Mouse (Mus musculus): Measurements from ENCODE around the gene Gm42517. TPM values are rescaled to one million over a fixed set of nuclear protein-coding genes. Genes with fewer than 3 reads are reported as not detected.

The Gm42517 gene
- polyA plus RNA-seq, 2 experiments: 0.45 to 0.52 TPM

GRCm38 (mm10) chr5:108388201-108388600, 20.5 kb upstream of the Gm42517 start, which contains the start of gene Pde6b:
Gene Pde6b (plus strand): TSS chr5:108388391.
- Histone ChIP-seq H3K9me3 (ENCODE audit: control insufficient read depth, low read length) (no peaks in the 10 kb centered on the region), H3K4me3 (replicated peaks; ENCODE audit: low read length) (no peak within 1 kb of the TSS), H3K4me2 (replicated peaks; ENCODE audit: low read depth, low read length, severe bottlenecking) (no peak within 1 kb of the TSS), H3K4me1 (ENCODE audit: control insufficient read depth, insufficient read depth, low read length) (no peaks in the 10 kb centered on the region), H3K27ac (replicated peaks; ENCODE audit: low read depth, low read length) (no peak within 1 kb of the TSS), H3K27me3 (ENCODE audit: control insufficient read depth, insufficient read depth, low read length) (no peaks in the 10 kb centered on the region), H3K36me3 (ENCODE audit: control insufficient read depth, insufficient read depth, low read length) (no peaks in the 10 kb centered on the region), H3K9ac (ENCODE audit: low read depth, low read length, severe bottlenecking) (no peak within 1 kb of the TSS)
- no peak for TF ChIP-seq POLR2A (IDR thresholded peaks at IDR 0.05; ENCODE audit: borderline replicate concordance, extremely low read depth, insufficient read depth, insufficient read length)
- DNase-seq (ENCODE audit: low spot score) (no peak), ATAC-seq (ENCODE audit: low FRiP score, low read depth) (no peak)
- 77% methylated on average over 7 of the region's 7 CpGs for WGBS

- no peak overlapping the region for H3K27ac ChIP-seq (replicated peaks; ENCODE audit: low read depth, low read length)
- H3K4me3 ChIP-seq (replicated peaks; ENCODE audit: low read length): no peak overlapping the region
- H3K36me3 ChIP-seq (ENCODE audit: control insufficient read depth, insufficient read depth, low read length): no peaks in the 10 kb centered on the region
- no peaks in the 10 kb centered on the region for H3K4me1 ChIP-seq (ENCODE audit: control insufficient read depth, insufficient read depth, low read length)
- H3K9ac ChIP-seq (ENCODE audit: low read depth, low read length, severe bottlenecking): no peak overlapping the region
- no peak overlapping the region for H3K4me2 ChIP-seq (replicated peaks; ENCODE audit: low read depth, low read length, severe bottlenecking)
- DNase-seq (ENCODE audit: low spot score) (no peak), ATAC-seq (ENCODE audit: low FRiP score, low read depth) (no peak)
- WGBS: 69% methylated on average over 4 of the region's 4 CpGs
- no peak for TF ChIP-seq POLR2A (IDR thresholded peaks at IDR 0.05; ENCODE audit: borderline replicate concordance, extremely low read depth, insufficient read depth, insufficient read length)
- no peaks in the 10 kb centered on the region for H3K9me3 ChIP-seq (ENCODE audit: control insufficient read depth, low read length)
- H3K27me3 ChIP-seq (ENCODE audit: control insufficient read depth, insufficient read depth, low read length): no peaks in the 10 kb centered on the region
Measured at GRCm38 (mm10) chr5:108386449-108386848, 18.7 kb upstream of the Gm42517 start.

- no peak overlapping the region for H3K27ac ChIP-seq (replicated peaks; ENCODE audit: low read depth, low read length)
- ATAC-seq (ENCODE audit: low FRiP score, low read depth) (no peak), DNase-seq (ENCODE audit: low spot score) (no peak)
Measured at GRCm38 (mm10) chr5:108385632-108386031, 17.9 kb upstream of the Gm42517 start.

GRCm38 (mm10) chr5:108378346-108378745, 10.6 kb upstream of the Gm42517 start:
- no peaks in the 10 kb centered on the region for H3K9me3 ChIP-seq (ENCODE audit: control insufficient read depth, low read length)
- H3K4me3 ChIP-seq (replicated peaks; ENCODE audit: low read length): no peak overlapping the region
- no peaks in the 10 kb centered on the region for H3K4me1 ChIP-seq (ENCODE audit: control insufficient read depth, insufficient read depth, low read length)
- H3K4me2 ChIP-seq (replicated peaks; ENCODE audit: low read depth, low read length, severe bottlenecking): no peak overlapping the region
- 82% methylated on average over 4 of the region's 4 CpGs for WGBS
- no peak overlapping the region for H3K27ac ChIP-seq (replicated peaks; ENCODE audit: low read depth, low read length)
- DNase-seq (ENCODE audit: low spot score) (no peak), ATAC-seq (ENCODE audit: low FRiP score, low read depth) (no peak)
- no peaks in the 10 kb centered on the region for H3K27me3 ChIP-seq (ENCODE audit: control insufficient read depth, insufficient read depth, low read length)
- no peak for TF ChIP-seq POLR2A (IDR thresholded peaks at IDR 0.05; ENCODE audit: borderline replicate concordance, extremely low read depth, insufficient read depth, insufficient read length)
- no peak overlapping the region for H3K9ac ChIP-seq (ENCODE audit: low read depth, low read length, severe bottlenecking)
- H3K36me3 ChIP-seq (ENCODE audit: control insufficient read depth, insufficient read depth, low read length): no peaks in the 10 kb centered on the region

More at GRCm38 (mm10) chr5:108385632-108386031, 17.9 kb upstream of the Gm42517 start:
- no peaks in the 10 kb centered on the region for H3K27me3 ChIP-seq (ENCODE audit: control insufficient read depth, insufficient read depth, low read length)
- no peak overlapping the region for H3K4me2 ChIP-seq (replicated peaks; ENCODE audit: low read depth, low read length, severe bottlenecking)
- WGBS: 79% methylated on average over 2 of the region's 2 CpGs
- H3K36me3 ChIP-seq (ENCODE audit: control insufficient read depth, insufficient read depth, low read length): no peaks in the 10 kb centered on the region
- no peak for TF ChIP-seq POLR2A (IDR thresholded peaks at IDR 0.05; ENCODE audit: borderline replicate concordance, extremely low read depth, insufficient read depth, insufficient read length)
- H3K4me1 ChIP-seq (ENCODE audit: control insufficient read depth, insufficient read depth, low read length): no peaks in the 10 kb centered on the region
- no peaks in the 10 kb centered on the region for H3K9me3 ChIP-seq (ENCODE audit: control insufficient read depth, low read length)
- H3K9ac ChIP-seq (ENCODE audit: low read depth, low read length, severe bottlenecking): no peak overlapping the region
- no peak overlapping the region for H3K4me3 ChIP-seq (replicated peaks; ENCODE audit: low read length)

- 52% methylated on average over 1 of the region's 1 CpGs for WGBS
- no peak overlapping the region for H3K4me3 ChIP-seq (replicated peaks; ENCODE audit: low read length)
- TF ChIP-seq POLR2A (IDR thresholded peaks at IDR 0.05; ENCODE audit: borderline replicate concordance, extremely low read depth, insufficient read depth, insufficient read length): no peak
Measured at GRCm38 (mm10) chr5:108376059-108376458, 8.3 kb upstream of the Gm42517 start.

GRCm38 (mm10) chr5:108374079-108374478, 6.4 kb upstream of the Gm42517 start:
- TF ChIP-seq POLR2A (IDR thresholded peaks at IDR 0.05; ENCODE audit: borderline replicate concordance, extremely low read depth, insufficient read depth, insufficient read length): no peak
- no peaks in the 10 kb centered on the region for H3K9me3 ChIP-seq (ENCODE audit: control insufficient read depth, low read length)
- H3K4me2 ChIP-seq (replicated peaks; ENCODE audit: low read depth, low read length, severe bottlenecking): no peak overlapping the region
- H3K9ac ChIP-seq (ENCODE audit: low read depth, low read length, severe bottlenecking): no peak overlapping the region
- 67% methylated on average over 5 of the region's 5 CpGs for WGBS
- peaks cover 37% of the 10 kb centered on the region for H3K27me3 ChIP-seq (ENCODE audit: control insufficient read depth, insufficient read depth, low read length)
- peaks cover 5% of the 10 kb centered on the region for H3K4me1 ChIP-seq (ENCODE audit: control insufficient read depth, insufficient read depth, low read length)
- no peak overlapping the region for H3K4me3 ChIP-seq (replicated peaks; ENCODE audit: low read length)
- no peak overlapping the region for H3K27ac ChIP-seq (replicated peaks; ENCODE audit: low read depth, low read length)
- ATAC-seq (ENCODE audit: low FRiP score, low read depth) (no peak), DNase-seq (ENCODE audit: low spot score) (no peak)
- H3K36me3 ChIP-seq (ENCODE audit: control insufficient read depth, insufficient read depth, low read length): no peaks in the 10 kb centered on the region

More at GRCm38 (mm10) chr5:108376059-108376458, 8.3 kb upstream of the Gm42517 start:
- peaks cover 17% of the 10 kb centered on the region for H3K27me3 ChIP-seq (ENCODE audit: control insufficient read depth, insufficient read depth, low read length)
- H3K4me1 ChIP-seq (ENCODE audit: control insufficient read depth, insufficient read depth, low read length): no peaks in the 10 kb centered on the region
- no peaks in the 10 kb centered on the region for H3K9me3 ChIP-seq (ENCODE audit: control insufficient read depth, low read length)
- DNase-seq (ENCODE audit: low spot score): no peak
- ATAC-seq (ENCODE audit: low FRiP score, low read depth): no peak
- H3K27ac ChIP-seq (replicated peaks; ENCODE audit: low read depth, low read length): no peak overlapping the region
- no peak overlapping the region for H3K4me2 ChIP-seq (replicated peaks; ENCODE audit: low read depth, low read length, severe bottlenecking)
- no peaks in the 10 kb centered on the region for H3K36me3 ChIP-seq (ENCODE audit: control insufficient read depth, insufficient read depth, low read length)
- no peak overlapping the region for H3K9ac ChIP-seq (ENCODE audit: low read depth, low read length, severe bottlenecking)

Data from limb, embryonic 14.5 days (tissue).